27 mouse cellular contexts compared by ENCODE assay signal in genomic region chr11:46904281-46904680, GRCm38 (mm10).
DNase-seq lines count a peak whose midpoint lies in the region; ATAC-seq and TF ChIP-seq lines count a peak whose summit lies in the region.
"Had no signal": no experiment of that assay in that cellular context is flagged by ENCODE, and none has a peak within 500 bp of the region (broad histone marks: within the 10 kb centered on the region; RNA-seq: fewer than 3 reads in every experiment).

No protein-coding gene starts in this region.

- H3K4me2 ChIP-seq in liver, postnatal 0 days (ENCODE audit: low read depth, low read length), result no peak overlapping the region
- no peak overlapping the region for H3K4me2 ChIP-seq in liver, embryonic 11.5 days
- H3K4me2 ChIP-seq: forebrain, embryonic 13.5 days; heart, embryonic 12.5 days; hindbrain, embryonic 14.5 days; kidney, embryonic 15.5 days; liver, embryonic 12.5 days; midbrain, embryonic 12.5 days; neural tube, embryonic 13.5 days; stomach, embryonic 15.5 days had no signal

- no peak overlapping the region for H3K4me3 ChIP-seq in liver, postnatal 0 days (ENCODE audit: low read depth, low read length)
- H3K4me3 ChIP-seq in liver, embryonic 11.5 days (ENCODE audit: low read depth, low read length), result no peak overlapping the region
- no peak overlapping the region for H3K4me3 ChIP-seq in MEL (ENCODE audit: control insufficient read depth in 1 of 2, insufficient read depth in 1 of 2, low read depth in 2 of 2, low read length in 2 of 2)
- H3K4me3 ChIP-seq: forebrain, embryonic 13.5 days; heart, embryonic 12.5 days; kidney, embryonic 15.5 days; liver, embryonic 12.5 days; midbrain, embryonic 12.5 days; neural tube, embryonic 13.5 days; stomach, embryonic 15.5 days had no signal

- no peak for DNase-seq in liver, postnatal 0 days
- no peak for DNase-seq in liver, embryonic 11.5 days (ENCODE audit: low spot score)
- peak; percentile 32 for DNase-seq in A20 (ENCODE audit: low read depth, low spot score)
- peak; percentile 30 for DNase-seq in MEL (ENCODE audit: low read depth, low spot score)
- DNase-seq in ZHBTc4 (ENCODE audit: low read depth, low spot score), result peak; percentile 64
- DNase-seq in spleen, adult 18-20 months, result no peak
- no peak for DNase-seq in lung, postnatal 14 days
- DNase-seq in gastrocnemius, postnatal 14 days, result no peak
- DNase-seq: adrenal gland, postnatal 10 days; cerebellum, adult 9-10 months; cerebellum, postnatal 36 days; gastrocnemius, postnatal 25 days; heart, adult 18-20 months; kidney, adult 11 months; kidney, postnatal 25 days; lung, adult 2 months; right cerebral cortex, postnatal 14 days had no signal

- intact Hi-C loops in gastrocnemius, postnatal 14 days (cut with DNase I; ENCODE audit: low total_unique reads), result no loop called here

- no peaks in the 10 kb centered on the region for H3K27me3 ChIP-seq in liver, postnatal 0 days (ENCODE audit: insufficient read depth, low read length)
- no peaks in the 10 kb centered on the region for H3K27me3 ChIP-seq in liver, embryonic 11.5 days (replicated peaks; ENCODE audit: control insufficient read depth, insufficient read depth, low read length)
- no peaks in the 10 kb centered on the region for H3K27me3 ChIP-seq in MEL (ENCODE audit: control insufficient read depth in 1 of 2, insufficient read depth in 2 of 2, low read length in 2 of 2)
- H3K27me3 ChIP-seq: forebrain, embryonic 13.5 days; heart, embryonic 12.5 days; kidney, embryonic 15.5 days; liver, embryonic 12.5 days; midbrain, embryonic 12.5 days; neural tube, embryonic 13.5 days; stomach, embryonic 15.5 days had no signal

- peak; percentile 40 for TF ChIP-seq RAD21 in MEL (IDR thresholded peaks at IDR 0.05; ENCODE audit: low read depth, low read length)

- H3K9ac ChIP-seq in liver, postnatal 0 days (replicated peaks), result no peak overlapping the region
- no peak overlapping the region for H3K9ac ChIP-seq in liver, embryonic 11.5 days (ENCODE audit: low read depth, low read length)
- no peak overlapping the region for H3K9ac ChIP-seq in MEL (ENCODE audit: control insufficient read depth, low read depth, low read length, poor library complexity, severe bottlenecking)
- H3K9ac ChIP-seq: forebrain, embryonic 13.5 days; heart, embryonic 12.5 days; hindbrain, embryonic 14.5 days; kidney, embryonic 15.5 days; liver, embryonic 12.5 days; midbrain, embryonic 12.5 days; neural tube, embryonic 13.5 days; stomach, embryonic 15.5 days had no signal

- no peaks in the 10 kb centered on the region for H3K36me3 ChIP-seq in liver, postnatal 0 days (replicated peaks; ENCODE audit: insufficient read depth, low read length)
- H3K36me3 ChIP-seq in liver, embryonic 11.5 days (ENCODE audit: control insufficient read depth, insufficient read depth, low read length), result no peaks in the 10 kb centered on the region
- H3K36me3 ChIP-seq in MEL (ENCODE audit: control insufficient read depth in 1 of 2, insufficient read depth in 2 of 2, low read length in 2 of 2), result no peaks in the 10 kb centered on the region
- H3K36me3 ChIP-seq: heart, embryonic 12.5 days; kidney, embryonic 15.5 days; liver, embryonic 12.5 days; midbrain, embryonic 12.5 days; neural tube, embryonic 13.5 days; stomach, embryonic 15.5 days had no signal

- no peak for TF ChIP-seq EP300 in liver, postnatal 0 days (IDR thresholded peaks at IDR 0.05; ENCODE audit: low read depth)
- TF ChIP-seq EP300 in MEL (IDR thresholded peaks at IDR 0.05; ENCODE audit: low read depth in 1 of 2, low read length in 2 of 2), result no peak

- peak; percentile 29 for TF ChIP-seq CTCF in liver, postnatal 0 days (IDR thresholded peaks at IDR 0.05; ENCODE audit: low read depth)
- peak in 2 of 3 experiments; percentile 36 to 42; a peak in 3 of 6 replicates for TF ChIP-seq CTCF in MEL (IDR thresholded peaks at IDR 0.05 in 2 of 3, conservative IDR thresholded peaks at IDR 0.05 in 1 of 3; ENCODE audit: control insufficient read depth in 1 of 3, insufficient read depth in 1 of 3, low read depth in 2 of 3, low read length in 3 of 3, poor library complexity in 1 of 3, severe bottlenecking in 1 of 3)

- H3K4me1 ChIP-seq in liver, postnatal 0 days (ENCODE audit: insufficient read depth), result no peaks in the 10 kb centered on the region
- no peaks in the 10 kb centered on the region for H3K4me1 ChIP-seq in liver, embryonic 11.5 days (replicated peaks; ENCODE audit: control insufficient read depth, insufficient read depth, low read length)
- no peaks in the 10 kb centered on the region for H3K4me1 ChIP-seq in MEL (ENCODE audit: control insufficient read depth in 1 of 2, insufficient read depth in 2 of 2, low read length in 2 of 2)
- H3K4me1 ChIP-seq: forebrain, embryonic 13.5 days; heart, embryonic 12.5 days; kidney, embryonic 15.5 days; liver, embryonic 12.5 days; midbrain, embryonic 12.5 days; neural tube, embryonic 13.5 days; stomach, embryonic 15.5 days had no signal

- WGBS in liver, postnatal 0 days (ENCODE audit: insufficient replicate concordance), result 76% methylated on average over 1 of the region's 1 CpGs
- 61% methylated on average over 1 of the region's 1 CpGs for WGBS in liver, embryonic 11.5 days

- H3K9me3 ChIP-seq in liver, postnatal 0 days (ENCODE audit: low read length), result no peaks in the 10 kb centered on the region
- no peaks in the 10 kb centered on the region for H3K9me3 ChIP-seq in liver, embryonic 11.5 days (ENCODE audit: control insufficient read depth, low read length)
- H3K9me3 ChIP-seq in MEL (replicated peaks; ENCODE audit: insufficient read depth, low read length), result no peaks in the 10 kb centered on the region
- H3K9me3 ChIP-seq: forebrain, embryonic 13.5 days; heart, embryonic 12.5 days; kidney, embryonic 15.5 days; liver, embryonic 12.5 days; midbrain, embryonic 12.5 days; neural tube, embryonic 13.5 days; stomach, embryonic 15.5 days had no signal

- H3K79me2 ChIP-seq in MEL (ENCODE audit: control insufficient read depth, insufficient read depth, low read length, poor library complexity), result no peaks in the 10 kb centered on the region

- ATAC-seq in liver, postnatal 0 days, result no peak
- no peak for ATAC-seq in liver, embryonic 11.5 days (replicated peaks; ENCODE audit: low FRiP score)
- ATAC-seq: activated CD4-positive, CD25-positive, alpha-beta regulatory T cell, adult 4 months; forebrain, embryonic 13.5 days; inflammation-experienced regulatory T-cells, adult 6 months; liver, embryonic 12.5 days had no signal

- H3K27ac ChIP-seq in liver, postnatal 0 days (ENCODE audit: low read depth), result no peak overlapping the region
- H3K27ac ChIP-seq in liver, embryonic 11.5 days (ENCODE audit: low read depth, low read length), result no peak overlapping the region
- no peak overlapping the region for H3K27ac ChIP-seq in MEL (ENCODE audit: control insufficient read depth, low read depth, low read length)
- H3K27ac ChIP-seq: forebrain, embryonic 13.5 days; hindbrain, embryonic 14.5 days; kidney, embryonic 15.5 days; liver, embryonic 12.5 days; midbrain, embryonic 12.5 days; neural tube, embryonic 13.5 days; stomach, embryonic 15.5 days had no signal

- TF ChIP-seq POLR2A in MEL (IDR thresholded peaks at IDR 0.05; ENCODE audit: control insufficient read depth in 1 of 2, insufficient read depth in 1 of 2, low read depth in 1 of 2, low read length in 2 of 2, poor library complexity in 1 of 2), result no peak

TF ChIP-seq in MEL, 35 proteins besides CTCF, POLR2A, EP300 and RAD21:
- TF ChIP-seq CHD2 (IDR thresholded peaks at IDR 0.05; ENCODE audit: low read length), result no peak
- peak; percentile 46 for TF ChIP-seq SMC3 (IDR thresholded peaks at IDR 0.05; ENCODE audit: low read depth, low read length)
- TF ChIP-seq TAL1 (IDR thresholded peaks at IDR 0.05; ENCODE audit: low read length), result no peak

Comparison
In these comparisons a context has a peak if more than half of its experiments do, and no peak if none do; other contexts are left out.
1. DNase-seq: peak in A20 (single experiment), MEL (single experiment) and ZHBTc4 (single experiment); none in liver, postnatal 0 days (single experiment), liver, embryonic 11.5 days (single experiment), spleen, adult 18-20 months (0 of 2), lung, postnatal 14 days (single experiment) and gastrocnemius, postnatal 14 days (single experiment).